17 mouse cellular contexts compared by ENCODE assay signal in genomic region chr5:32070781-32071180, GRCm38 (mm10).
DNase-seq lines count a peak whose midpoint lies in the region; ATAC-seq and TF ChIP-seq lines count a peak whose summit lies in the region.
"Had no signal": no experiment of that assay in that cellular context is flagged by ENCODE, and none has a peak within 500 bp of the region (broad histone marks: within the 10 kb centered on the region; RNA-seq: fewer than 3 reads in every experiment).

No protein-coding gene starts in this region.

- DNase-seq in gastrocnemius, postnatal 25 days: peak; percentile 6
- DNase-seq in gastrocnemius, postnatal 36 days: no peak
- DNase-seq in layer of hippocampus, adult 8-10 months (ENCODE audit: low spot score in 2 of 2): peak; percentile 18 to 54
- DNase-seq in layer of hippocampus, postnatal 25 days (ENCODE audit: extremely low spot score in 1 of 2, low spot score in 1 of 2): no peak
- DNase-seq in stomach, postnatal 0 days (ENCODE audit: low spot score): peak; percentile 38
- no peak for DNase-seq in liver
- DNase-seq: adrenal gland, postnatal 14 days; cerebellum, adult 2 months; heart, postnatal 4 days; kidney, adult 8-10 months; kidney, postnatal 36 days; liver, embryonic 13.5 days had no signal

- H3K9me3 ChIP-seq in limb, embryonic 12.5 days: no peaks in the 10 kb centered on the region
- H3K9me3 ChIP-seq in stomach, postnatal 0 days (ENCODE audit: control insufficient read depth, low read length): no peaks in the 10 kb centered on the region
- H3K9me3 ChIP-seq: embryonic facial prominence, embryonic 12.5 days; liver, embryonic 13.5 days; midbrain, embryonic 12.5 days; neural tube, embryonic 13.5 days had no signal

- H3K9ac ChIP-seq in limb, embryonic 12.5 days (replicated peaks): no peak overlapping the region
- H3K9ac ChIP-seq in stomach, postnatal 0 days (ENCODE audit: low read length): no peak overlapping the region
- H3K9ac ChIP-seq: embryonic facial prominence, embryonic 12.5 days; liver, embryonic 13.5 days; midbrain, embryonic 12.5 days; neural tube, embryonic 13.5 days had no signal

- H3K4me1 ChIP-seq in limb, embryonic 12.5 days (replicated peaks): peaks cover 16% of the 10 kb centered on the region
- 0 out of 2 replicates have a peak, but pooled peaks cover 2% of the 10 kb centered on the region for H3K4me1 ChIP-seq in stomach, postnatal 0 days (replicated peaks; ENCODE audit: control insufficient read depth, insufficient read depth)
- H3K4me1 ChIP-seq: midbrain, embryonic 12.5 days; neural tube, embryonic 13.5 days had no signal

- TF ChIP-seq EP300 in stomach, postnatal 0 days (optimal IDR thresholded peaks at IDR 0.05): no peak

- H3K27ac ChIP-seq in limb, embryonic 12.5 days: peak overlapping the region; percentile 53; the same call in 1 of the 2 replicates
- peak overlapping the region; percentile 71 for H3K27ac ChIP-seq in stomach, postnatal 0 days (replicated peaks)
- H3K27ac ChIP-seq: embryonic facial prominence, embryonic 12.5 days; liver, embryonic 13.5 days; midbrain, embryonic 12.5 days; neural tube, embryonic 13.5 days had no signal

- intact Hi-C loops in gastrocnemius, postnatal 36 days (cut with DNase I): no loop called here

- no peaks in the 10 kb centered on the region for H3K36me3 ChIP-seq in limb, embryonic 12.5 days
- no peaks in the 10 kb centered on the region for H3K36me3 ChIP-seq in stomach, postnatal 0 days (ENCODE audit: control insufficient read depth, insufficient read depth, low read length)
- H3K36me3 ChIP-seq: embryonic facial prominence, embryonic 12.5 days; liver, embryonic 13.5 days; midbrain, embryonic 12.5 days; neural tube, embryonic 13.5 days had no signal

- TF ChIP-seq CTCF in stomach, postnatal 0 days (IDR thresholded peaks at IDR 0.05; ENCODE audit: low read depth): no peak

- H3K4me3 ChIP-seq in limb, embryonic 12.5 days (replicated peaks): no peak overlapping the region
- no peak overlapping the region for H3K4me3 ChIP-seq in stomach, postnatal 0 days (ENCODE audit: low read depth, low read length)
- H3K4me3 ChIP-seq: embryonic facial prominence, embryonic 12.5 days; liver, embryonic 13.5 days; midbrain, embryonic 12.5 days; neural tube, embryonic 13.5 days had no signal

- H3K4me2 ChIP-seq in limb, embryonic 12.5 days: no peak overlapping the region
- no peak overlapping the region for H3K4me2 ChIP-seq in stomach, postnatal 0 days (replicated peaks; ENCODE audit: low read depth)
- H3K4me2 ChIP-seq: embryonic facial prominence, embryonic 12.5 days; liver, embryonic 13.5 days; midbrain, embryonic 12.5 days; neural tube, embryonic 13.5 days had no signal

- WGBS in limb, embryonic 12.5 days: 84% methylated on average over 3 of the region's 3 CpGs
- 69% methylated on average over 3 of the region's 3 CpGs for WGBS in stomach, postnatal 0 days

- no peaks in the 10 kb centered on the region for H3K27me3 ChIP-seq in limb, embryonic 12.5 days
- no peaks in the 10 kb centered on the region for H3K27me3 ChIP-seq in stomach, postnatal 0 days (ENCODE audit: control insufficient read depth, insufficient read depth, low read length)
- H3K27me3 ChIP-seq: embryonic facial prominence, embryonic 12.5 days; liver, embryonic 13.5 days; midbrain, embryonic 12.5 days; neural tube, embryonic 13.5 days had no signal

- no peak for ATAC-seq in limb, embryonic 12.5 days (ENCODE audit: insufficient number of reproducible peaks, insufficient read depth, low FRiP score, low TSS enrichment, low read depth)
- peak; percentile 66 for ATAC-seq in stomach, postnatal 0 days (ENCODE audit: low FRiP score, low TSS enrichment)
- ATAC-seq: hindbrain, embryonic 16.5 days had no signal

Comparison
In these comparisons a context has a peak if more than half of its experiments do, and no peak if none do; other contexts are left out.
1. DNase-seq: peak in gastrocnemius, postnatal 25 days (single experiment), layer of hippocampus, adult 8-10 months (2 of 2) and stomach, postnatal 0 days (single experiment); none in gastrocnemius, postnatal 36 days (0 of 2), layer of hippocampus, postnatal 25 days (0 of 2) and liver (single experiment).